Mouse (Mus musculus) urinary bladder, postnatal 0 days (tissue): ENCODE measurements around the gene Ccdc150. TPM values are rescaled to one million over a fixed set of nuclear protein-coding genes. Genes with fewer than 3 reads are reported as not detected.

Experiments
- polyA plus RNA-seq: library from polyadenylated mRNA; unstranded; fragments of >200 nt; fragmentation: Nextera tagmentation; extraction: Ambion mirVana; gene quantifications from 2 replicates; pipeline ENCODE4 v1.2.1, GENCODE M21; 2015

The Ccdc150 gene
- polyA plus RNA-seq, result 0.08 TPM in 1 of 2 replicates, not detected in the other

DNA sequence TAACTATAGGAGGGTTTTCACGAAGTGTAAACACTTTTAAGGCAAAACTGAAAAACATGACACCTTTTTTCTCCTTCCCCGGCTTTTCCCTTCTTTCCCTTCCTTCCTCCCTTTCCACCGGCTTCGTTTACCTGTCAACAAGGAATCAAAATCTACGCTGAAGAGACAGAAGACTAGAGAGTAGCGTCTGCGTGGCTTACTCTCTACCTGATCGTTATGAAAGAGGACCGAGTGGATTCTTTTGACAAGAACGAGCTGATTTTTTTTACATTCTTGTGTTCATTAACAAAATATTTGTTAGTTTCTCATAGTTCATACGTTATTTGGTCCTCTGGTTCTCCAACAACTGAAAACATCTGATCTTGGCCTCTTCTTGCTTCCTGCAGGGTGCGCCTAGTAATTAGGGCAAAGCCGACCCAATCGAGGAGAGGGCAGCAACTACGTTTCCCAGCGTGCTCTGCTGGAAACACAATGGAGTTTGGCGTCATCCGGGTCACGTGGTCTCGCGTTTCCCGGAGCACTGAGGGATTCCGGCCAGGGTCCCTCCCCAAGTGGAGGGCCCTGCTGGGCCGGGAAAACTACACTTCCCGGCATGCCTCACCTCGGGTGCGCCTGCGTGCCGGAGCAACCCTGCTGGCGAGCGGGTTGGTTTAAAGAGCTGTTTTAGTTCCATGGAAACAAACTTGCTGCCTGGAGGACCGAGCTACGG is at the start of gene Ccdc150:
Ccdc150 (plus strand) TSS at position 526 of the 709 bp plus-strand sequence.

Other genes starting within 250 kb of the Ccdc150 start
- 0.72 and 0.75 TPM in 2 replicates for gene Hecw2, start 55.5 kb upstream of the Ccdc150 start, polyA plus RNA-seq
- gene Gtf3c3, start 188.3 kb downstream of the Ccdc150 start, polyA plus RNA-seq, result 8.9 and 10.7 TPM in 2 replicates